In genomic region chr9:68072624-68073023, GRCm38 (mm10) we compare ENCODE assay signal across 23 mouse cellular contexts.
DNase-seq lines count a peak whose midpoint lies in the region; ATAC-seq and TF ChIP-seq lines count a peak whose summit lies in the region.
"Had no signal": no experiment of that assay in that cellular context is flagged by ENCODE, and none has a peak within 500 bp of the region (broad histone marks: within the 10 kb centered on the region; RNA-seq: fewer than 3 reads in every experiment).

No protein-coding gene starts in this region.

- no peak overlapping the region for H3K4me3 ChIP-seq in forebrain, postnatal 0 days (ENCODE audit: low read depth, low read length)
- H3K4me3 ChIP-seq in forebrain, embryonic 10.5 days: no peak overlapping the region
- no peak overlapping the region for H3K4me3 ChIP-seq in left cerebral cortex, adult 2 months
- H3K4me3 ChIP-seq: embryonic facial prominence, embryonic 15.5 days; hindbrain, embryonic 10.5 days; limb, embryonic 12.5 days; liver, embryonic 13.5 days; midbrain, embryonic 12.5 days had no signal

- no peak for DNase-seq in forebrain, postnatal 0 days
- DNase-seq in forebrain, embryonic 10.5 days (ENCODE audit: extremely low spot score, low spot score): no peak
- no peak for DNase-seq in left cerebral cortex, adult 2 months (ENCODE audit: extremely low spot score in 1 of 2, low spot score in 2 of 2)
- no peak for DNase-seq in left cerebral cortex, adult 18-20 months (ENCODE audit: low spot score in 2 of 2)
- DNase-seq in 3T3-L1 (ENCODE audit: low read depth, low spot score) (peak; percentile 8), R1 (ENCODE audit: low read depth, low spot score) (peak; percentile 53)
- no peak for DNase-seq in Muller cell, postnatal 12 days (ENCODE audit: inconsistent ontology term)
- DNase-seq: adrenal gland, postnatal 36 days; cerebellum, adult 11 months; cerebellum, adult 9-11 months; kidney, adult 18-20 months; liver, embryonic 13.5 days; lung, postnatal 10 days; right cerebral cortex, postnatal 14 days; spleen, adult 18-20 months had no signal

- 95% methylated on average over 4 of the region's 4 CpGs for WGBS in forebrain, postnatal 0 days
- WGBS in forebrain, embryonic 10.5 days: 92% methylated on average over 4 of the region's 4 CpGs

- no peak for ATAC-seq in forebrain, postnatal 0 days
- no peak for ATAC-seq in erythroid progenitor cell, adult 5-6 weeks (replicated peaks; ENCODE audit: low FRiP score, poor library complexity, severe bottlenecking)

- no peaks in the 10 kb centered on the region for H3K36me3 ChIP-seq in forebrain, postnatal 0 days (ENCODE audit: insufficient read depth)
- no peaks in the 10 kb centered on the region for H3K36me3 ChIP-seq in forebrain, embryonic 10.5 days (replicated peaks)
- H3K36me3 ChIP-seq: embryonic facial prominence, embryonic 15.5 days; G1E; hindbrain, embryonic 10.5 days; limb, embryonic 12.5 days; liver, embryonic 13.5 days; midbrain, embryonic 12.5 days had no signal

- no peak overlapping the region for H3K9ac ChIP-seq in forebrain, postnatal 0 days
- H3K9ac ChIP-seq: embryonic facial prominence, embryonic 15.5 days; limb, embryonic 12.5 days; liver, embryonic 13.5 days; midbrain, embryonic 12.5 days had no signal

- no peaks in the 10 kb centered on the region for H3K27me3 ChIP-seq in forebrain, postnatal 0 days (ENCODE audit: insufficient read depth, low read length)
- no peaks in the 10 kb centered on the region for H3K27me3 ChIP-seq in forebrain, embryonic 10.5 days (ENCODE audit: poor library complexity, severe bottlenecking)
- H3K27me3 ChIP-seq: embryonic facial prominence, embryonic 15.5 days; limb, embryonic 12.5 days; liver, embryonic 13.5 days; midbrain, embryonic 12.5 days had no signal

- peak; percentile 20; the same call in 1 of the 2 replicates for TF ChIP-seq CTCF in forebrain, postnatal 0 days (IDR thresholded peaks at IDR 0.05; ENCODE audit: low read depth)
- peak; percentile 25 for TF ChIP-seq CTCF in left cerebral cortex, adult 2 months (IDR thresholded peaks at IDR 0.05)

- intact Hi-C loops in left cerebral cortex, adult 2 months (cut with DNase I): no loop called here

- no peaks in the 10 kb centered on the region for H3K9me3 ChIP-seq in forebrain, postnatal 0 days (ENCODE audit: low read length)
- peaks cover 6% of the 10 kb centered on the region; the same call in 1 of the 2 replicates for H3K9me3 ChIP-seq in forebrain, embryonic 10.5 days
- H3K9me3 ChIP-seq: embryonic facial prominence, embryonic 15.5 days; G1E; hindbrain, embryonic 10.5 days; limb, embryonic 12.5 days; midbrain, embryonic 12.5 days had no signal

- H3K27ac ChIP-seq in forebrain, postnatal 0 days (ENCODE audit: low read depth, low read length): no peak overlapping the region
- no peak overlapping the region for H3K27ac ChIP-seq in forebrain, embryonic 10.5 days
- no peak overlapping the region for H3K27ac ChIP-seq in left cerebral cortex, adult 2 months
- H3K27ac ChIP-seq: embryonic facial prominence, embryonic 15.5 days; hindbrain, embryonic 10.5 days; kidney, postnatal 0 days; limb, embryonic 12.5 days; liver, embryonic 13.5 days; midbrain, embryonic 12.5 days had no signal

- H3K4me1 ChIP-seq in forebrain, postnatal 0 days (ENCODE audit: insufficient read depth): no peaks in the 10 kb centered on the region
- no peaks in the 10 kb centered on the region for H3K4me1 ChIP-seq in forebrain, embryonic 10.5 days
- H3K4me1 ChIP-seq: embryonic facial prominence, embryonic 15.5 days; hindbrain, embryonic 10.5 days; limb, embryonic 12.5 days; liver, embryonic 13.5 days; midbrain, embryonic 12.5 days had no signal

- no peak overlapping the region for H3K4me2 ChIP-seq in forebrain, postnatal 0 days (ENCODE audit: low read depth)
- H3K4me2 ChIP-seq: embryonic facial prominence, embryonic 15.5 days; heart, embryonic 11.5 days; limb, embryonic 12.5 days; liver, embryonic 13.5 days; midbrain, embryonic 12.5 days had no signal

Comparison
In these comparisons a context has a peak if more than half of its experiments do, and no peak if none do; other contexts are left out.
1. DNase-seq: peak in 3T3-L1 (single experiment) and R1 (single experiment); none in forebrain, postnatal 0 days (single experiment), forebrain, embryonic 10.5 days (single experiment), left cerebral cortex, adult 2 months (0 of 2), left cerebral cortex, adult 18-20 months (0 of 2) and Muller cell, postnatal 12 days (single experiment).